Comparison of ENCODE assay signal across 8 mouse cellular contexts in the genomic region with DNA sequence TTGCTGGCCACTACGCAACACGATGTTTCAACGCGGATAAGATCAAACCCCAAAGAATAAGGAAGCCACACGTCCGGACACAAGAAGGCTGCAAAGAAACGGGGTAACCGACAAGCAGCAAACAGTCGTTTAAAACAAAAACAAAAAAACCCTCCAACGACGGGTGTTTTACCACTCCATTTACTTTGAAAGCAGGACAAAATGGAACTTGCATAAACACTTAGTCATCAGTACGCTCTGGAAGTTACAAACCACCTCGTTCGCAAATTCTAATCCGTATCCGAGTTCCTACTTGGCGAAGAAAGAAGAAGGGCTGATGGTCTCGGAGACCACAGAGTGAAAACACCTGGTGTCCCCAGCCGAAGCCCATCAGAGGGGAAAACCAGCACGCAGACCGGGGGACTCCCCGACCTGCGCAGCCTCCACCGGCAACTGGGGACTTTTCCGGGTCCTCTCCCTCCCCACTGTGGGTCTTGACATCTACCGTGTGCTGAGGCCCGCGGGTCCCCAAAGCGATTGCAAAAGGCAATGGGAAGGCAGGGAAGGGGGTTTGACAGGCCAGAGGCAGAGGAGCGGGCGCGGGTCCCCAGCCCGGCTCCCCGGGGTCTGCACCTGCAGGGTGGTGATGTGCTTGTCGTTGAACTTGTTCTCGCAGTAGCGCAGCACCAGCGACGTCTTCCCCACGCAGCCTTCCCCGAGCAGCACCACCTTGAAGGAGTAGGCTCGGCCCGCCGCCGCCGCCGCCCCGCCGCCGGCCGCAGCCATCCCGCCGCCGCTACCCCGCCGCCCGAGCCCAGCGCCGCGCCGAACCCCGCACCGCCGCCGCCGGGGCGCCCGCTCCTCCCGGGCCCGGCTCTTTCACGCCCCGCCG. TPM values are rescaled to one million over a fixed set of nuclear protein-coding genes. Genes with fewer than 3 reads are reported as not detected.
A peak's percentile ranks its signal among the peaks of the same experiment; 100 is the strongest.
DNase-seq lines count a peak whose midpoint lies in the region; ATAC-seq and TF ChIP-seq lines count a peak whose summit lies in the region.

No protein-coding gene starts in this region.

- no peaks in the 10 kb centered on the region for H3K9me3 ChIP-seq in forebrain, embryonic 15.5 days
- H3K9me3 ChIP-seq in intestine, embryonic 14.5 days (ENCODE audit: control insufficient read depth, low read length) = no peaks in the 10 kb centered on the region

- TF ChIP-seq POLR2A in testis, adult 2 months (IDR thresholded peaks at IDR 0.05; ENCODE audit: control insufficient read depth, low read depth, low read length) = no peak
- TF ChIP-seq POLR2A in lung, adult 2 months (IDR thresholded peaks at IDR 0.05; ENCODE audit: borderline replicate concordance, extremely low read depth, low read depth, low read length) = no peak

- WGBS in forebrain, embryonic 15.5 days = 1% methylated on average over 72 of the region's 73 CpGs
- under 1% methylated on average over 66 of the region's 73 CpGs for WGBS in intestine, embryonic 14.5 days
- WGBS in lung, adult 2 months = under 1% methylated on average over 65 of the region's 73 CpGs

- H3K27ac ChIP-seq in testis, adult 2 months (ENCODE audit: control insufficient read depth, insufficient read depth, low read depth, low read length) = peak overlapping the region; percentile 74
- H3K27ac ChIP-seq in forebrain, embryonic 15.5 days (replicated peaks) = peak overlapping the region; percentile 96
- peak overlapping the region; percentile 94 for H3K27ac ChIP-seq in intestine, embryonic 14.5 days (ENCODE audit: low read depth)

- DNase-seq in testis, postnatal 10 days (ENCODE audit: low spot score) = no peak
- peak; percentile 32 for DNase-seq in adrenal gland, postnatal 25 days
- peak; percentile 79 for DNase-seq in intestine, embryonic 14.5 days (ENCODE audit: low spot score)
- DNase-seq in lung, adult 2 months = peak; percentile 56
- DNase-seq in cerebellum, adult 8-10 months = no peak

- H3K4me3 ChIP-seq in testis, adult 2 months (ENCODE audit: control insufficient read depth, low read depth, low read length) = peak overlapping the region; percentile 97
- H3K4me3 ChIP-seq in forebrain, embryonic 15.5 days = peak overlapping the region; percentile 97
- peak overlapping the region; percentile 88 for H3K4me3 ChIP-seq in intestine, embryonic 14.5 days (ENCODE audit: low read depth, low read length)
- H3K4me3 ChIP-seq in lung, adult 2 months (replicated peaks; ENCODE audit: extremely low read depth, low read depth, low read length) = peak overlapping the region; percentile 96

- peak overlapping the region; percentile 95 for H3K9ac ChIP-seq in forebrain, embryonic 15.5 days (replicated peaks)
- H3K9ac ChIP-seq in intestine, embryonic 14.5 days (ENCODE audit: low read length) = peak overlapping the region; percentile 93

- H3K36me3 ChIP-seq in testis, adult 2 months (ENCODE audit: control insufficient read depth, insufficient read depth, low read length) = no peaks in the 10 kb centered on the region
- 0 out of 2 replicates have a peak, but pooled peaks cover 3% of the 10 kb centered on the region for H3K36me3 ChIP-seq in forebrain, embryonic 15.5 days
- no peaks in the 10 kb centered on the region for H3K36me3 ChIP-seq in intestine, embryonic 14.5 days (ENCODE audit: control insufficient read depth, insufficient read depth, low read length)

- H3K4me2 ChIP-seq in forebrain, embryonic 15.5 days (replicated peaks) = peak overlapping the region; percentile 75
- H3K4me2 ChIP-seq in intestine, embryonic 14.5 days (ENCODE audit: low read length) = peak overlapping the region; percentile 68

- TF ChIP-seq CTCF in testis, adult 2 months (IDR thresholded peaks at IDR 0.05; ENCODE audit: control insufficient read depth, insufficient read depth, insufficient replicate concordance, low read depth, low read length) = 0 out of 2 replicates have a peak, but pooled peaks have one; percentile 1
- TF ChIP-seq CTCF in lung, adult 2 months (IDR thresholded peaks at IDR 0.05; ENCODE audit: insufficient read depth, low read length) = no peak

- peak; percentile 79 for ATAC-seq in forebrain, embryonic 15.5 days (replicated peaks)
- peak; percentile 67 for ATAC-seq in intestine, embryonic 14.5 days (replicated peaks; ENCODE audit: low FRiP score, low TSS enrichment, low read depth)
- ATAC-seq in neutrophil, adult 5-6 weeks (ENCODE audit: extremely low read depth, insufficient number of reproducible peaks, low FRiP score, poor library complexity, severe bottlenecking) = peak; percentile 43

- no peaks in the 10 kb centered on the region for H3K27me3 ChIP-seq in testis, adult 2 months (ENCODE audit: control insufficient read depth, insufficient read depth, low read length)
- no peaks in the 10 kb centered on the region for H3K27me3 ChIP-seq in forebrain, embryonic 15.5 days
- H3K27me3 ChIP-seq in intestine, embryonic 14.5 days (replicated peaks; ENCODE audit: control insufficient read depth, insufficient read depth, low read length) = no peaks in the 10 kb centered on the region

- peaks cover 9% of the 10 kb centered on the region for H3K4me1 ChIP-seq in testis, adult 2 months (ENCODE audit: control insufficient read depth, insufficient read depth, low read length)
- H3K4me1 ChIP-seq in forebrain, embryonic 15.5 days = peaks cover 33% of the 10 kb centered on the region
- peaks cover 19% of the 10 kb centered on the region for H3K4me1 ChIP-seq in intestine, embryonic 14.5 days (replicated peaks; ENCODE audit: control insufficient read depth, insufficient read depth, low read length)
- H3K4me1 ChIP-seq in lung, adult 2 months (ENCODE audit: control insufficient read depth, insufficient read depth, low read length) = peaks cover 33% of the 10 kb centered on the region

RNA-seq across cellular contexts. Expression of a gene that starts 0.6 kb away (rescaled TPM):
- polyA plus RNA-seq in testis, adult 2 months (2012; rRNA removed) = 6.7 and 8.3 TPM in 2 replicates
- total RNA-seq in adrenal gland, postnatal 25 days (2021) = 55.3 and 65.2 TPM in 2 replicates
- polyA plus RNA-seq in forebrain, embryonic 15.5 days (2015; fragmentation: Nextera tagmentation; extraction: Ambion mirVana) = 5.6 and 8.5 TPM in 2 replicates
- 6.9 and 7.5 TPM in 2 replicates for polyA plus RNA-seq in intestine, embryonic 14.5 days (2014; fragmentation: Nextera tagmentation; extraction: Ambion mirVana)
- polyA plus RNA-seq in lung, adult 2 months (2012; rRNA removed) = 25.4 and 27.9 TPM in 2 replicates
- total RNA-seq in neutrophil, adult 5-6 weeks (2017) = 90.6 and 92.8 TPM in 2 replicates

RNA-seq across cellular contexts. Expression of a gene that starts 47.5 kb away (rescaled TPM):
- 6.0 and 6.8 TPM in 2 replicates for polyA plus RNA-seq in testis, adult 2 months (2012; rRNA removed)
- total RNA-seq in adrenal gland, postnatal 25 days (2021) = 36.4 and 36.5 TPM in 2 replicates
- 38.8 and 40.5 TPM in 2 replicates for polyA plus RNA-seq in forebrain, embryonic 15.5 days (2015; fragmentation: Nextera tagmentation; extraction: Ambion mirVana)
- polyA plus RNA-seq in intestine, embryonic 14.5 days (2014; fragmentation: Nextera tagmentation; extraction: Ambion mirVana) = 26.5 and 33.2 TPM in 2 replicates
- 10.1 and 18.3 TPM in 2 replicates for polyA plus RNA-seq in lung, adult 2 months (2012; rRNA removed)
- 16.8 and 19.9 TPM in 2 replicates for total RNA-seq in neutrophil, adult 5-6 weeks (2017)

Comparison
In these comparisons a context has a peak if more than half of its experiments do, and no peak if none do; other contexts are left out.
1. DNase-seq: peak in adrenal gland, postnatal 25 days (single experiment), intestine, embryonic 14.5 days (single experiment) and lung, adult 2 months (single experiment); none in testis, postnatal 10 days (single experiment) and cerebellum, adult 8-10 months (single experiment).
2. Peak in every context shown above with its lines, with median percentiles within 50 percentile points of each other: H3K27ac ChIP-seq, H3K4me3 ChIP-seq and ATAC-seq.